Mouse (Mus musculus): ENCODE results near the gene Abl1. TPM values are rescaled to one million over a fixed set of nuclear protein-coding genes. Genes with fewer than 3 reads are reported as not detected.

Abl1 gene
- total and polyA plus RNA-seq, 3 experiments: 9.8 to 22.4 (median 15.2) TPM

DNA sequence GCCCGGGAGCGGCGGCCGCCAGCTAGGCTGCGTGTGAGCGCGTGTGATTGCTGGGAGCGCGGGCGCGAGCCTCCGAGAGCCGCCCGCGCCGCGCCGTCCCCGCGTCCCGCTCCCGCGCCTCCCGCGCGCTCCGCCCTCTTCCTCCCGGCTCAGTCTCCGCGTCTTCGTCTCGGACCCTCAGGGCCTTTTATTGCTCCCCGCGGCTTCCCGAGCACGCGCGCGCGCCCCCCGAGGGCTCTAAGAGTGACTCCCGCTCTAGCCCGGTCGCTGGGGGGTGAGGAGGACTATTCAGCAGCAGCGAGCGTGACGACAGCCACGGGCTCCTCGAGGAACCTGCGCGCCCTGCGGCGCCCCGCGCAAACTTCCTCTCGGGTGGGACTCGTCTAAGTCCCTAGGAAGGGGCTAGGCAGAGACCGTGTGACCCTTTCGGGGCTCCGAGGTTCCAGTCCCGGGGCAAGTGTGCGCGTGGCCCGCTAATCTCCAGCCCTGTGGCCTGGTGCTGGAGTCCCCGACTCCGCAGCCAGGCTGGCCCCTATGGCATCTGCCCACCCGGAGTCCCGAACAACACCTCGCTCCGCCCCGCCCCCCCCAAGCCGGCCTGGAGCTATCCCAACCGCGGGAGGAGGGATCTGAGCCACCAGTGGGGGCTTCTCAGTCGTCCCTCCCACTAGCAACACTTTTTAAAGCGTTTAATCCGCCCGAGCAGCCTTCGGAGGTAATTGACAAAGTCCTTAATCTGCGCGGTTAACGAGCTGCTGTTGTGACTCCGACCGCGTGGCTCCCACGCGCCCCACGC, 157.9 kb downstream of the Abl1 start, which contains the start of gene Fibcd1:
TSS of gene Fibcd1 (minus strand) at position 110 of the 796 bp plus-strand sequence.
- no peak for DNase-seq (ENCODE audit: extremely low read depth)
- no peak within 1 kb of the TSS for H3K9ac ChIP-seq (ENCODE audit: insufficient read depth, low read depth)
- H3K27me3 ChIP-seq (replicated peaks): peaks cover 65% of the 10 kb centered on the region
- dilution Hi-C loops (cut with MboI; ENCODE audit: extremely low pct_ligation_motif_present, extremely low pct_unique_long_range_greater_than_20kb, low sequenced_read_pairs): no loop called here
- no peak within 1 kb of the TSS for H3K4me3 ChIP-seq (replicated peaks in 1 of 3; ENCODE audit: low read depth in 2 of 3, low read length in 2 of 3, poor library complexity in 1 of 3)
- TF ChIP-seq CHD2 (IDR thresholded peaks at IDR 0.05; ENCODE audit: low read length): no peak
- no peak for TF ChIP-seq MAX (IDR thresholded peaks at IDR 0.05; ENCODE audit: low read length)
- no peak for TF ChIP-seq USF2 (conservative IDR thresholded peaks at IDR 0.05; ENCODE audit: low read depth, low read length)
- no peak for TF ChIP-seq ZKSCAN1 (IDR thresholded peaks at IDR 0.05; ENCODE audit: borderline replicate concordance, low read depth, low read length)
- no peak for TF ChIP-seq GABPA (IDR thresholded peaks at IDR 0.05; ENCODE audit: insufficient replicate concordance, low read depth, low read length)
- no peak for TF ChIP-seq CTCF (conservative IDR thresholded peaks at IDR 0.05 in 1 of 2, IDR thresholded peaks at IDR 0.05 in 1 of 2; ENCODE audit: low read depth in 2 of 2, low read length in 2 of 2)
- no peak for TF ChIP-seq PAX5 (IDR thresholded peaks at IDR 0.05; ENCODE audit: low read length)
- no peak for TF ChIP-seq UBTF (IDR thresholded peaks at IDR 0.05; ENCODE audit: low read depth, low read length)
- no peaks in the 10 kb centered on the region for H3K79me2 ChIP-seq (replicated peaks; ENCODE audit: control insufficient read depth, extremely low read depth, insufficient read depth, poor library complexity, severe bottlenecking)
- H3K36me3 ChIP-seq (replicated peaks in 1 of 2; ENCODE audit: control insufficient read depth in 1 of 2, insufficient read depth in 1 of 2, low read length in 1 of 2): no peaks in the 10 kb centered on the region
- H3K27ac ChIP-seq (ENCODE audit: insufficient read depth, low read depth): no peak within 1 kb of the TSS
- H3K4me2 ChIP-seq (ENCODE audit: insufficient read depth, low read depth, poor library complexity, severe bottlenecking): no peak within 1 kb of the TSS
- no peaks in the 10 kb centered on the region for H3K9me3 ChIP-seq (replicated peaks; ENCODE audit: low read length)
- H3K4me1 ChIP-seq (ENCODE audit: control insufficient read depth in 1 of 2, insufficient read depth in 2 of 2): no peaks in the 10 kb centered on the region
- in situ Hi-C loops (cut with MboI; ENCODE audit: low pct_ligation_motif_present, low pct_unique_long_range_greater_than_20kb, low sequenced_read_pairs): no loop called here

DNA sequence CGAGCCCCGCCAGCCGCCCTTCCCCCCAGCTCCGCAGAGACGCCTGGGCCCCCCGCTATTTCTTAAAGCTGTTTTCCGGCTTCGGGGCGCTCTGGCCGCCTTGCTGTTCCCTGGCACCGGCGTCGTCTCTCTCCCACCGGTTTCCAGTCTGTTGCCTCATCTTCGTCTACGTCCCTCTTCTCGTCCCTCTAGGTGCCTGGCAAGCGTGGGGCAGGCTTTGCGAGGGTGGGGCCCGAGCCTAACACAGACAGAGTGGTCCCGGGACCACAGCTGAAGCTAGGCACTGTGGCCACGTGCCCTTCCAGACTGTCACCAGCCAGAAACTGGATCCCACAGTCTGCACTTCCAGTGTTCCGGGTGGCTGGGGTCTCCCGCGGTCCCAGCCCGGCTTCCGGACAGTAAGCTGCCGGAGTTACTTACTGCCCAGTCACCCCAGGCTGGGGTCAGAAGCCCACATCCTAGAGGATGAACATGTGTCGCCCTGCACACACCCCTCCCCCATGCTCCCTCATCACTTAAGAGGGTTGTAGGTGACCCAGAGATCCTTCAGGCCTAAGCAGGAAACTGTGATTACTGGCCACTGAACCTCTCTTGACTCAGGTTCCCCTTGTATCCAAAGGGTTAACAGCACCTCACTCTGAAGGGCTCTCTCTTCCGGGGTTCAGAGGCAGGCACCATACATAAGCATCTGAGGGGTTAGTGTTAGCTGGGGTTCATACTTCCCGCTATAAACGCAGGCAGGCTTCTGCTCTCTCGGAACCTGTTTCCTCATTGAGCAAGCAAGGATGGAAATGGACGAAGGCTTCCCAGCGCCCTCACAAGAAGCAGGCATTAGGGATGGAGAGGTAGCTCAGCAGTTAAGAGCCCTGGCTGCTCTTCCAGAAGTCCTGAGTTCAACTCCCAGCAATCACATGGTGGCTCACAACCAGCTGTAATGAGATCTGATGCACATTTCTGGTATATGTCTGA, 158.8 kb downstream of the Abl1 start:
- H3K4me2 ChIP-seq (ENCODE audit: insufficient read depth, low read depth, poor library complexity, severe bottlenecking): no peak overlapping the region
- no peaks in the 10 kb centered on the region for H3K4me1 ChIP-seq (ENCODE audit: control insufficient read depth in 1 of 2, insufficient read depth in 2 of 2)
- in situ Hi-C loops (cut with MboI; ENCODE audit: low pct_ligation_motif_present, low pct_unique_long_range_greater_than_20kb, low sequenced_read_pairs) (no loop called here), dilution Hi-C loops (cut with MboI; ENCODE audit: extremely low pct_ligation_motif_present, extremely low pct_unique_long_range_greater_than_20kb, low sequenced_read_pairs) (no loop called here)
- DNase-seq (ENCODE audit: extremely low read depth): no peak
- H3K27ac ChIP-seq (ENCODE audit: insufficient read depth, low read depth): no peak overlapping the region
- H3K4me3 ChIP-seq (replicated peaks in 1 of 3; ENCODE audit: low read depth in 2 of 3, low read length in 2 of 3, poor library complexity in 1 of 3): no peak overlapping the region
- H3K9me3 ChIP-seq (replicated peaks; ENCODE audit: low read length): no peaks in the 10 kb centered on the region
- TF ChIP-seq ZMIZ1 (IDR thresholded peaks at IDR 0.05; ENCODE audit: low read depth, low read length) (no peak), ZNF384 (IDR thresholded peaks at IDR 0.05; ENCODE audit: low read depth, low read length) (no peak), MAFK (IDR thresholded peaks at IDR 0.05; ENCODE audit: insufficient replicate concordance, low read length) (no peak), E2F4 (IDR thresholded peaks at IDR 0.05; ENCODE audit: insufficient replicate concordance, low read depth, low read length) (no peak), ETS1 (conservative IDR thresholded peaks at IDR 0.05; ENCODE audit: low read depth, low read length) (no peak), JUND (conservative IDR thresholded peaks at IDR 0.05; ENCODE audit: low read depth, low read length) (no peak), ZC3H11A (IDR thresholded peaks at IDR 0.05; ENCODE audit: low read depth, low read length) (no peak)
- no peak overlapping the region for H3K9ac ChIP-seq (ENCODE audit: insufficient read depth, low read depth)
- peaks cover 65% of the 10 kb centered on the region for H3K27me3 ChIP-seq (replicated peaks)
- H3K36me3 ChIP-seq (replicated peaks in 1 of 2; ENCODE audit: control insufficient read depth in 1 of 2, insufficient read depth in 1 of 2, low read length in 1 of 2): no peaks in the 10 kb centered on the region
- H3K79me2 ChIP-seq (replicated peaks; ENCODE audit: control insufficient read depth, extremely low read depth, insufficient read depth, poor library complexity, severe bottlenecking): no peaks in the 10 kb centered on the region

Data from CH12.LX (cell line).